Mouse (Mus musculus): ENCODE data around the gene B4galt4. TPM values are rescaled to one million over a fixed set of nuclear protein-coding genes. Genes with fewer than 3 reads are reported as not detected.

Gene B4galt4
- polyA plus RNA-seq, 1 experiment from 2014 or later: 26.8 TPM

Other genes with a start within 250 kb of the B4galt4 start
- gene Timmdc1, start 219.6 kb upstream of the B4galt4 start, polyA plus RNA-seq (2014; fragmentation: Nextera tagmentation; extraction: Ambion mirVana): 25.1 and 28.9 TPM in 2 replicates
- 72.9 and 78.9 TPM in 2 replicates for gene Poglut1, start 192.0 kb upstream of the B4galt4 start, polyA plus RNA-seq (2014; fragmentation: Nextera tagmentation; extraction: Ambion mirVana)
- 131 and 135 TPM in 2 replicates for gene Tmem39a, start 183.6 kb upstream of the B4galt4 start, polyA plus RNA-seq (2014; fragmentation: Nextera tagmentation; extraction: Ambion mirVana)
- 5.4 and 6.5 TPM in 2 replicates for gene Arhgap31, start 29.0 kb upstream of the B4galt4 start, polyA plus RNA-seq (2014; fragmentation: Nextera tagmentation; extraction: Ambion mirVana)
- gene Upk1b, start 58.1 kb downstream of the B4galt4 start, polyA plus RNA-seq (2014; fragmentation: Nextera tagmentation; extraction: Ambion mirVana): 3.9 and 4.1 TPM in 2 replicates
- gene 4930435E12Rik, start 86.5 kb downstream of the B4galt4 start, polyA plus RNA-seq (2014; fragmentation: Nextera tagmentation; extraction: Ambion mirVana): not detected in 2 replicates
- gene Igsf11, start 150.4 kb downstream of the B4galt4 start, polyA plus RNA-seq (2014; fragmentation: Nextera tagmentation; extraction: Ambion mirVana): 0.52 and 0.75 TPM in 2 replicates

Data from limb, embryonic 11.5 days (tissue).